Mouse (Mus musculus): ENCODE data around the gene Sirt3.

DNA sequence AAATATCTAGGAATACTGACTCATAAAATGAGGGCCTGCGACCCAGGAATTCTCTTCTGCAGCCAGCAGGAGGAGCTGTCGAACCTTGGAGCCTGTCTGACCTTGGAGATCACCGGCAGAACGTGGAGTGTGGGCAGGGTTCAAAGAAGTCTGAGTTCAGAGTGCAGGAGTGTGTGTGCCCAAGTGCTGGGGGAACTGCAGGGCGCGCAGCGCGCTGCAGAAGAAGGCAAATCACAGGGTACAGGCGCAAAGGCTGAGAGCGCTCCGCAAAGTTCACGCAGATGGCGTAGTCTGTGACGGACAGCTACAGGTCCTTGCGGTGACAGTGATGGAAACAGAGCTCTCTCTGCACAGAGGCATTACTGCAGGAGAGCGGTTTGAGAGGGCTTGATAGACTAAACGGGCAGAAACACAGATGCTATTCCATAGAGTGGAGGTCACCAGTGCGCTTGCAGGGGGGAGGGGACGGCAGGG, 26.6 kb upstream of the Sirt3 start:
- TF ChIP-seq EP300 (optimal IDR thresholded peaks at IDR 0.05) (no peak), CTCF (IDR thresholded peaks at IDR 0.05; ENCODE audit: low read depth) (peak; percentile 93)

Measured in stomach, postnatal 0 days (tissue).